Mouse (Mus musculus) neutrophil, adult 5-6 weeks (primary cell): ENCODE results near the gene Mpeg1. TPM values are rescaled to one million over a fixed set of nuclear protein-coding genes. Genes with fewer than 3 reads are reported as not detected.

ENCODE experiments used
- total RNA-seq: library from RNA; stranded (forward); fragments of 200-1000 nt; gene quantifications from 2 replicates; pipeline ENCODE4 v1.2.3, GENCODE M21; 2017

The Mpeg1 gene
- total RNA-seq, 1 experiment from 2014 or later: 282 TPM

Other genes with a start within 250 kb of the Mpeg1 start
- not detected in 2 replicates for gene Olfr1432, start 228.2 kb upstream of the Mpeg1 start, total RNA-seq
- not detected in 2 replicates for gene Olfr262, start 219.1 kb upstream of the Mpeg1 start, total RNA-seq
- gene Olfr235, start 199.7 kb upstream of the Mpeg1 start, total RNA-seq: 0.12 TPM in 1 of 2 replicates, not detected in the other
- not detected in 2 replicates for gene Olfr1434, start 180.9 kb upstream of the Mpeg1 start, total RNA-seq
- not detected in 2 replicates for gene Olfr1436, start 161.6 kb upstream of the Mpeg1 start, total RNA-seq
- gene Olfr1437, start 135.7 kb upstream of the Mpeg1 start, total RNA-seq: 0.12 TPM in 1 of 2 replicates, not detected in the other
- not detected in 2 replicates for gene Olfr1438-ps1, start 124.9 kb upstream of the Mpeg1 start, total RNA-seq
- gene Olfr1440, start 73.5 kb upstream of the Mpeg1 start, total RNA-seq: not detected in 2 replicates
- gene Olfr1441, start 43.3 kb upstream of the Mpeg1 start, total RNA-seq: not detected in 2 replicates
- gene Pfpl, start 32.9 kb upstream of the Mpeg1 start, total RNA-seq: not detected in 2 replicates
- gene Dtx4, start 40.7 kb downstream of the Mpeg1 start, total RNA-seq: 9.8 and 10.5 TPM in 2 replicates
- 326 and 339 TPM in 2 replicates for gene Fam111a, start 85.0 kb downstream of the Mpeg1 start, total RNA-seq
- not detected in 2 replicates for gene Gm4952, start 139.2 kb downstream of the Mpeg1 start, total RNA-seq
- not detected in 2 replicates for gene Glyat, start 172.5 kb downstream of the Mpeg1 start, total RNA-seq
- not detected in 2 replicates for gene Olfr1442, start 209.7 kb downstream of the Mpeg1 start, total RNA-seq
- not detected in 2 replicates for gene Olfr1443, start 217.3 kb downstream of the Mpeg1 start, total RNA-seq
- gene Keg1, start 235.0 kb downstream of the Mpeg1 start, total RNA-seq: not detected in 2 replicates